Mouse (Mus musculus) erythroblast, embryonic 14.5 days (primary cell): ENCODE results near the gene Gm2163. TPM values are rescaled to one million over a fixed set of nuclear protein-coding genes. Genes with fewer than 3 reads are reported as not detected.
"Not testable (repeated sequence)": the region's sequence is repeated elsewhere in the genome, so short reads cannot be mapped to it uniquely, and the experiment has no call there.

Experiments
- H3K27me3 ChIP-seq: 2 replicates; pipeline ENCODE4 v1.6.1; 2012; ENCODE audit warnings: inconsistent platforms; ENCODE audit not compliant: control insufficient read depth
- H3K36me3 ChIP-seq: 2 replicates; pipeline ENCODE4 v1.6.1; 2012; ENCODE audit warnings: mild to moderate bottlenecking, inconsistent platforms; ENCODE audit not compliant: control insufficient read depth
- H3K4me1 ChIP-seq: 2 replicates; pipeline ENCODE4 v1.6.1; 2012; ENCODE audit warnings: inconsistent platforms; ENCODE audit not compliant: control insufficient read depth
- H3K4me3 ChIP-seq: replicated peaks from 2 replicates; pipeline ENCODE3; 2012; ENCODE audit warnings: moderate library complexity, mild to moderate bottlenecking, inconsistent platforms
- H3K9me3 ChIP-seq: 2 replicates; pipeline ENCODE4 v1.6.1; 2012; ENCODE audit warnings: low read length, inconsistent platforms, mixed read lengths; ENCODE audit not compliant: control insufficient read depth
- polyA plus RNA-seq: library from polyadenylated mRNA; stranded (reverse); fragments of >175 nt; gene quantifications from 2 replicates; pipeline ENCODE4 v1.2.3, GENCODE M21; 2012

The Gm2163 gene
- not detected in 2 replicates for polyA plus RNA-seq

GRCm38 (mm10) chr4:42466452-42466851 is at the start of gene Gm2163:
Gm2163 (plus strand) TSS chr4:42466752.
- not testable (repeated sequence) for H3K4me1 ChIP-seq

GRCm38 (mm10) chr4:42439078-42439477 is 27.5 kb upstream of the Gm2163 start, which contains the start of gene Gm21586:
Gm21586 (plus strand) TSS chr4:42439378.
- H3K4me1 ChIP-seq, H3K36me3 ChIP-seq, H3K4me3 ChIP-seq, H3K27me3 ChIP-seq, H3K9me3 ChIP-seq: not testable (repeated sequence)

More at GRCm38 (mm10) chr4:42466452-42466851, at the start of gene Gm2163:
- H3K27me3 ChIP-seq, H3K4me3 ChIP-seq, H3K36me3 ChIP-seq, H3K9me3 ChIP-seq: not testable (repeated sequence)

- H3K36me3 ChIP-seq, H3K9me3 ChIP-seq, H3K27me3 ChIP-seq, H3K4me1 ChIP-seq, H3K4me3 ChIP-seq: not testable (repeated sequence)
Measured at GRCm38 (mm10) chr4:42528075-42528474, 61.5 kb downstream of the Gm2163 start, which contains the start of gene Fam205a2. Fam205a2 (minus strand) TSS chr4:42528175.

GRCm38 (mm10) chr4:42611895-42612294 is 145.3 kb downstream of the Gm2163 start, which contains the start of gene Gm10591:
Gm10591 (plus strand) TSS chr4:42612195.
- not testable (repeated sequence) for H3K27me3 ChIP-seq, H3K4me1 ChIP-seq, H3K36me3 ChIP-seq

GRCm38 (mm10) chr4:42629419-42629818 is 162.9 kb downstream of the Gm2163 start, which contains the start of gene Gm2564:
Gm2564 (plus strand) TSS chr4:42629719.
- H3K9me3 ChIP-seq, H3K4me1 ChIP-seq, H3K36me3 ChIP-seq, H3K27me3 ChIP-seq, H3K4me3 ChIP-seq: not testable (repeated sequence)

More at GRCm38 (mm10) chr4:42611895-42612294, 145.3 kb downstream of the Gm2163 start, which contains the start of gene Gm10591:
- not testable (repeated sequence) for H3K4me3 ChIP-seq, H3K9me3 ChIP-seq

Other genes with a start within 250 kb of the Gm2163 start
- gene Gm10600, start 226.1 kb upstream of the Gm2163 start, polyA plus RNA-seq, result not detected in 2 replicates
- gene Ccl21b, start 211.0 kb upstream of the Gm2163 start, polyA plus RNA-seq, result not detected in 2 replicates
- gene Gm21953, start 172.5 kb upstream of the Gm2163 start, polyA plus RNA-seq, result 0.97 TPM in 1 of 2 replicates, not detected in the other
- not detected in 2 replicates for gene Fam205a3, start 148.4 kb upstream of the Gm2163 start, polyA plus RNA-seq
- gene Gm21586, start 27.4 kb upstream of the Gm2163 start, polyA plus RNA-seq, result 0.97 TPM in 1 of 2 replicates, not detected in the other
- not detected in 2 replicates for gene Fam205a2, start 61.4 kb downstream of the Gm2163 start, polyA plus RNA-seq
- gene Gm10591, start 145.4 kb downstream of the Gm2163 start, polyA plus RNA-seq, result not detected in 2 replicates
- gene Gm2564, start 163.0 kb downstream of the Gm2163 start, polyA plus RNA-seq, result not detected in 2 replicates
- gene Ccl27b, start 188.5 kb downstream of the Gm2163 start, polyA plus RNA-seq, result not detected in 2 replicates
- 0.03 TPM in 1 of 2 replicates, not detected in the other for gene Il11ra2, start 195.1 kb downstream of the Gm2163 start, polyA plus RNA-seq